Mouse (Mus musculus) limb, embryonic 11.5 days (tissue): ENCODE results near the gene Akr1b3. TPM values are rescaled to one million over a fixed set of nuclear protein-coding genes. Genes with fewer than 3 reads are reported as not detected.
"Not testable (repeated sequence)": the region's sequence is repeated elsewhere in the genome, so short reads cannot be mapped to it uniquely, and the experiment has no call there.

Experiments used
- ATAC-seq: fragments of 200-750 bp; cut with Nextera tagmentation; 2 replicates; pipeline ENCODE4 v1.8.0; 2017; ENCODE audit warnings: low read depth; ENCODE audit not compliant: insufficient number of reproducible peaks, low FRiP score, low TSS enrichment
- DNase-seq: peaks from one replicate; pipeline ENCODE4 v3.0.0-alpha.2; 2015; ENCODE audit warnings: low spot score
- H3K27ac ChIP-seq: fragments of 300-500 bp; sonication (generic); replicated peaks from 2 replicates; pipeline ENCODE4 v1.5.1; 2014; ENCODE audit warnings: low read depth, mild to moderate bottlenecking, low read length
- H3K27me3 ChIP-seq: fragments of 300-500 bp; sonication (generic); 2 replicates; pipeline ENCODE4 v1.6.1; 2014; ENCODE audit warnings: mild to moderate bottlenecking, low read length, mixed read lengths; ENCODE audit not compliant: control insufficient read depth, insufficient read depth
- H3K36me3 ChIP-seq: fragments of 300-500 bp; sonication (generic); 2 replicates; pipeline ENCODE4 v1.6.1; 2014; ENCODE audit warnings: mild to moderate bottlenecking, low read length, moderate library complexity, mixed read lengths; ENCODE audit not compliant: control insufficient read depth, insufficient read depth
- H3K4me1 ChIP-seq: fragments of 300-500 bp; sonication (generic); 2 replicates; pipeline ENCODE4 v1.6.1; 2014; ENCODE audit warnings: low read length, mixed read lengths; ENCODE audit not compliant: control insufficient read depth, insufficient read depth
- H3K4me2 ChIP-seq: fragments of 300-500 bp; sonication (generic); 2 replicates; pipeline ENCODE4 v1.6.1; 2014; ENCODE audit warnings: low read depth, mild to moderate bottlenecking, moderate library complexity; ENCODE audit not compliant: severe bottlenecking
- H3K4me3 ChIP-seq: fragments of 300-500 bp; sonication (generic); 2 replicates; pipeline ENCODE4 v1.5.1; 2014; ENCODE audit warnings: low read depth, low read length
- H3K9ac ChIP-seq: fragments of 300-500 bp; sonication (generic); 2 replicates; pipeline ENCODE4 v1.6.1; 2014; ENCODE audit warnings: mild to moderate bottlenecking, low read length
- H3K9me3 ChIP-seq: fragments of 300-500 bp; sonication (generic); 2 replicates; pipeline ENCODE4 v1.6.1; 2016; ENCODE audit warnings: low read length; ENCODE audit not compliant: control insufficient read depth
- WGBS: fragments of 180-500 bp; shearing (Covaris S2); extraction: QIAGEN DNeasy Blood & Tissue Kit; methylation state at CpG from one replicate; pipeline ENCODE4 v1.1.7; 2014; 5-methylcytosine and 5-hydroxymethylcytosine counted together
- polyA plus RNA-seq: library from polyadenylated mRNA; unstranded; fragments of >200 nt; fragmentation: Nextera tagmentation; extraction: Ambion mirVana; gene quantifications from 2 replicates; pipeline ENCODE4 v1.2.1, GENCODE M21; 2014

Akr1b3 gene
- polyA plus RNA-seq, 1 experiment from 2014 or later, result 217 TPM

DNA sequence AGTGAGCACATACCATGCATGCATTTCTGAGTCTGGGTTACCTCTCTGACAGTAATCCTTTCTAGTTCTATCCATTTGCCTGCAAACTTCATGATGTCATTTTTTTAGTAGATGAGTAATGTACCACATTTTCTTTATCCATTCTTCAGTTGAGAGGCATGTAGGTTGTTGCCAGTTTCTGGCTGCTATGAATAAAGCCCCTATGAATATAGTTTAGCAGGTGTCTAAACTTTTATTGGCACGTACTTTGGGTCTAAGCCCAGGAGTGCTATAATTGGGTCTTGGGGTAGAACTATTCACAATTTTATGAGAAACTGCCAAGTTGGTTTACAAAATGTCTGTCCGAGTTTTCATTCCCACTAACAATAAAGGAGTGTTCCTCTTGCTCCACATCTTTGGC, 20.5 kb upstream of the Akr1b3 start:
- Histone ChIP-seq H3K27ac (no peak overlapping the region), H3K4me2 (no peak overlapping the region), H3K9ac (no peak overlapping the region), H3K36me3 (no peaks in the 10 kb centered on the region), H3K9me3 (no peaks in the 10 kb centered on the region), H3K4me3 (no peak overlapping the region), H3K4me1 (no peaks in the 10 kb centered on the region), H3K27me3 (no peaks in the 10 kb centered on the region)
- ATAC-seq (no peak), DNase-seq (no peak)
- 87% methylated on average over 2 of the region's 2 CpGs for WGBS

DNA sequence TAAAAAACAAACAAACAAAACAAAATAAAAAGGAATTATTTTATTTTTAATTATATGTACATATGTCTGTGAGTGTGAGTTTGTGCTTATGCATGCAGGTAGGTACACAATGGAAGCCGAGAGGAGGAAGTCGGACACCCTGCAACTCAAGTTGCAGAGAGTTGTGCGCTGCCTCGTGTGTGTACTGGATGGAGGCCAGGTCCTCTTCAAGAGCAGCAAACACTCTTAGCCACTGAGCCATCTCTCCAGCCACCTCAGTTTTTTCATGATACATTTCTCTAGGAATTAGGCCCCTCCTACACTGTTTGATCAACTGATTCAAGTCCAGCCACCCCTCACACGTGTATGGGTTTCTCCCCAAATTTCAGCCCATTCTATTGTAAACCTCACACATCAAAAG, 17.4 kb upstream of the Akr1b3 start:
- no peak for DNase-seq

DNA sequence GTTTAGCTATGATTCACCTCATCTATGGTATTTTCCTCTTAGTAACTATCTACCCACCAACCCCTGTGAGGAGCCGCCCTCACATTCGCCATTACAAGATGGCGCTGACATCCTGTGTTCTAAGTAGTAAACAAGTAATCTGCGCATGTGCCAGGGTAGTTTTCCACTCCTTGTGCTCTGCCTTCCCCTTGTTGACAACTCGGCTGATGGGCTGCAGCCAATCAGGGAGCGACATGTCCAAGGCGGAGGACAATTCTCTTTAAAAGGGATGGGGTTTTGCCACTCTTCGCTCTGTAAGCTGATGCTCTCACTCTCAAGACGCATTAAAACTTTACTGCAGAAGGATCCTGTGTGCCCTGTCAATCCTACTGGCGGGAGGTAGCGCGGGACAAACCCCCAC, 14.5 kb upstream of the Akr1b3 start:
- H3K27ac ChIP-seq, H3K36me3 ChIP-seq, DNase-seq, H3K4me3 ChIP-seq, H3K9me3 ChIP-seq, H3K27me3 ChIP-seq, H3K4me2 ChIP-seq, H3K9ac ChIP-seq, H3K4me1 ChIP-seq, ATAC-seq: not testable (repeated sequence)
- 84% methylated on average over 12 of the region's 12 CpGs for WGBS

More for the DNA sequence above, 17.4 kb upstream of the Akr1b3 start:
- H3K27me3 ChIP-seq, result no peaks in the 10 kb centered on the region
- WGBS, result 94% methylated on average over 5 of the region's 5 CpGs
- H3K9ac ChIP-seq, result no peak overlapping the region
- no peaks in the 10 kb centered on the region for H3K4me1 ChIP-seq
- H3K9me3 ChIP-seq, result no peaks in the 10 kb centered on the region
- no peak overlapping the region for H3K4me2 ChIP-seq
- no peak for ATAC-seq
- no peaks in the 10 kb centered on the region for H3K36me3 ChIP-seq
- H3K27ac ChIP-seq, result no peak overlapping the region
- no peak overlapping the region for H3K4me3 ChIP-seq

DNA sequence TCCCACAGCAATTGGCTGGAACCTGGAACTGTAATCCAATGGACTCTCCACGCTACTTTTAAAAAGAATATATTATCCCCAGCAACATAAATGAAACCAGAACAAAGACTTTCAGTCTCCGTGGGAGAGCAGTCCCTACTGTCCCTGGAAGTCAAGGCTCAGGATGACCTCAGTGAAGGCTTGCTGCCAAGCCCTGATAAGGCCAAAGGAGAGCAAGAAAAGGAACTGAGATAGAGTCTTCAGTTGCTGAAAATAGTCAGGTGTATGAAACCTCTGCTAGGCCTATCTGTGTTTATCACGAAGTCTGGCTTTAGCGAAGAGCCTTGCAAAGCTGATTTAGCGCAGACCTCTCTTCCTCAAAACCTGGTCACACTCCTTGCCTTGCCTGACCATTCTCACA, 14.1 kb upstream of the Akr1b3 start:
- DNase-seq (no peak), ATAC-seq (no peak)
- 93% methylated on average over 5 of the region's 5 CpGs for WGBS

DNA sequence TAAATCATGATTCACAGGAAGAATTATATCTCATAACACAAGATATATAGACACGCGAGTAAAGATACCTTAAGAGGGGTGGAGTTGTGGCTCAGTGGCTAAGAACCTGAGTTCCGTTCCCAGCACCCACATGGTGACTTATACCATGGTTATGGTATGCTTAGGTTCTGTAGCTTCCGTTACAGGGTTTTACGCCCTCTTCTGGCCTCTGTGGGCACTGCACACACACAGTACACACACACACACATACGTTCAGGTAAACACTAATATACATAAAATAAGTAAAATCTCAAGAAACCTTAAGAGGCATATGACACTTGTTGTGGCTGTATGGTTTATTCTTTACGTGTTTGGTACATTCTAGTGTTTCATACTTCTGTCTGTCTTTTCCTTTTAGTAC, 4.8 kb upstream of the Akr1b3 start:
- no peak overlapping the region for H3K4me2 ChIP-seq
- H3K27me3 ChIP-seq, result no peaks in the 10 kb centered on the region
- ATAC-seq (no peak), DNase-seq (no peak)
- H3K9ac ChIP-seq, result no peak overlapping the region
- H3K9me3 ChIP-seq, result no peaks in the 10 kb centered on the region
- H3K4me3 ChIP-seq, result no peak overlapping the region
- H3K27ac ChIP-seq, result no peak overlapping the region
- H3K36me3 ChIP-seq, result no peaks in the 10 kb centered on the region
- WGBS, result 95% methylated on average over 7 of the region's 7 CpGs
- H3K4me1 ChIP-seq, result 0 out of 2 replicates have a peak, but pooled peaks cover 2% of the 10 kb centered on the region

More for the DNA sequence above, 14.1 kb upstream of the Akr1b3 start:
- no peak overlapping the region for H3K9ac ChIP-seq
- H3K4me2 ChIP-seq, result no peak overlapping the region
- no peaks in the 10 kb centered on the region for H3K36me3 ChIP-seq
- no peak overlapping the region for H3K27ac ChIP-seq
- H3K27me3 ChIP-seq, result no peaks in the 10 kb centered on the region
- H3K4me3 ChIP-seq, result no peak overlapping the region
- H3K9me3 ChIP-seq, result no peaks in the 10 kb centered on the region
- H3K4me1 ChIP-seq, result no peaks in the 10 kb centered on the region

DNA sequence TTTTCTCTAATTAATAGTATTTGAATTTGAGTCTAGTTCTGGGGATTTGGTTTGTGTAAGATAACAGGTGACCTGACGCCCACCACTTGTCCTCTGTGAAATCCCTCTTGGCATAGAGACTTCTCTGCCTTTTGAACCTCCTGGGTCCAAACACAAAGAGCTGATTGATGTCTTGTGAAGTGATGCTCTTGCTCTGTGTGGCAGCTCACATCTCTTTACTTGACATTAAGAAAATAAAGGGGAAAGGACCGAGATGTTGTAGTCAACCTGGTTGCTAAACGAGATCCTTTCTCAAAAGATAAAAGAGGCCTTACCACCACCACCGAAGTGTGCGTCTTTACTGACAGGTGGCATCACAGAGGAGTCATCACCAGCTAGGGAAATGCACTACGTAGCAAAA, 1.4 kb upstream of the Akr1b3 start:
- H3K4me3 ChIP-seq, result no peak overlapping the region
- ATAC-seq, result no peak
- no peaks in the 10 kb centered on the region for H3K27me3 ChIP-seq
- no peak overlapping the region for H3K9ac ChIP-seq
- no peak for DNase-seq
- H3K9me3 ChIP-seq, result no peaks in the 10 kb centered on the region
- no peaks in the 10 kb centered on the region for H3K36me3 ChIP-seq
- H3K27ac ChIP-seq, result no peak overlapping the region
- H3K4me2 ChIP-seq, result no peak overlapping the region
- peaks cover 2% of the 10 kb centered on the region; the same call in 1 of the 2 replicates for H3K4me1 ChIP-seq
- WGBS, result 70% methylated on average over 6 of the region's 6 CpGs

DNA sequence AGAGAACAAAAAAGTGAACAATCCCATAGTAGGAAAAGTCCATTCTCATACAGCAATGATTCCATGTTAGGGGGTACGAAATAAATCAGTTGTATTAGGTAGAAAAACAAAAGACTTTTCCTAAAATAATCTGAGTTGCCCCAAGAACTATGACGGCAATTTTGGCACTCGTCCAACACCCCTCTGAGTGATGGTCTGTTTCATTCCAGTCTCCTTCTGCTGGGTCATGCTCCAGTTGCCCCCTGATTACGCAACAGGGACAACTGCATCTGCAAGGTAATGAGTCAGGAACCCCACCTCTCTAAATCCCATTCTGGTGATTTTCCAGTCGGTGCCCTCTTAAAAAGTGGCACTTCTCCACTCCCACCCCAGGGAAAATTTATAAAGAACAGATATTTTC, 894 bp upstream of the Akr1b3 start:
- 77% methylated on average over 5 of the region's 5 CpGs for WGBS
- Histone ChIP-seq H3K27ac (no peak overlapping the region), H3K4me3 (no peak overlapping the region), H3K36me3 (no peaks in the 10 kb centered on the region), H3K9ac (no peak overlapping the region), H3K4me1 (peaks cover 2% of the 10 kb centered on the region; the same call in 1 of the 2 replicates), H3K4me2 (peak overlapping the region; percentile 92; the same call in 1 of the 2 replicates), H3K9me3 (no peaks in the 10 kb centered on the region), H3K27me3 (no peaks in the 10 kb centered on the region)
- no peak for DNase-seq
- ATAC-seq, result no peak

DNA sequence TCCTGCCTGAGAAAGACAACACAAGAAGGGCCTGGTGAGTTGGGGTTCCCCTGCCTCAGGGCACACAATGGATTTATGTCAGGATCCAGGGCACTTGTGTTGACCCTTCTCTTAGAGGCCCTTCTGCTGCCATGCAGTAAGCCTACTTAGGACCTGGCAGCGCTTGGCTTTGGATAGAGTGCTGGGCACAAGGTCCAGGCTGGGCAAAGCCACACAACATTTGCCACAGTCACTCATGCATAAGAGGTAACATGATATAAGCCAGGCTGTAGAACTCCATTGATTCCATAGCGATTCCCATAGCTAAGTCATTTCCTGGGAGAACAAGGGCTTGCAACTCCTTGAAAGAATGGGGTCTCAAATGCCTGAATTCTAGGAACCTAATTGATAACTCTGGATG, 3.4 kb downstream of the Akr1b3 start:
- H3K36me3 ChIP-seq, result peaks cover 2% of the 10 kb centered on the region; the same call in 1 of the 2 replicates
- H3K4me1 ChIP-seq, result peaks cover 2% of the 10 kb centered on the region; the same call in 1 of the 2 replicates
- no peak for DNase-seq
- ATAC-seq, result no peak
- H3K27me3 ChIP-seq, result no peaks in the 10 kb centered on the region
- H3K4me3 ChIP-seq, result no peak overlapping the region
- no peak overlapping the region for H3K9ac ChIP-seq
- H3K4me2 ChIP-seq, result no peak overlapping the region
- no peak overlapping the region for H3K27ac ChIP-seq
- 91% methylated on average over 2 of the region's 2 CpGs for WGBS
- no peaks in the 10 kb centered on the region for H3K9me3 ChIP-seq

DNA sequence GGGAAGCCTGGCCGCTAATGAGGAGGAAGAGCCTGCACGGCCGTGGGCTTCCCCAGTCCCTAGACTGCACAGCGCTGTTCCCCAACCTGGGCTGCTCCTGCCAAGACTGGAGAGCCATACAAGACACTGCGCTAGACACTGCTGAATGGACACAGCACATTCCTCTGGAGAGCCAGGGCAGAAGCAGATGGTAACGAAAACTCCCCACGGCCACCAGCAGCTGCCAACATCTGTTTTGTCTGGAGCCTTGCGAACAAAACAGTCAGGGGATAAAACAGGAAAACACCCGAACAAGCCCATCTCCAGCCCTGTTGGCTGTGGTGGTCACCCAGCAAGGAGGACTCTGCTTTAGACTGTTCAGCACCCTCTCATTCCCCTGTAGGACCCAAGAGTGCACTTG, 3.9 kb downstream of the Akr1b3 start:
- Histone ChIP-seq H3K4me2 (no peak overlapping the region), H3K27me3 (no peaks in the 10 kb centered on the region), H3K36me3 (peaks cover 2% of the 10 kb centered on the region; the same call in 1 of the 2 replicates), H3K4me3 (no peak overlapping the region), H3K27ac (no peak overlapping the region), H3K9me3 (no peaks in the 10 kb centered on the region), H3K4me1 (peaks cover 2% of the 10 kb centered on the region; the same call in 1 of the 2 replicates), H3K9ac (no peak overlapping the region)
- DNase-seq, result no peak
- no peak for ATAC-seq
- 84% methylated on average over 9 of the region's 9 CpGs for WGBS
